Mouse (Mus musculus): ENCODE data around the gene Vps25. TPM values are rescaled to one million over a fixed set of nuclear protein-coding genes. Genes with fewer than 3 reads are reported as not detected.

Vps25 gene
- total and polyA plus RNA-seq, 2 experiments from 2014 or later = 71.7 to 138 TPM

- H3K36me3 ChIP-seq (ENCODE audit: insufficient read depth) = peaks cover 11% of the 10 kb centered on the region
- WGBS = 14% methylated on average over 26 of the region's 26 CpGs
- H3K9me3 ChIP-seq (ENCODE audit: low read length) = no peaks in the 10 kb centered on the region
- TF ChIP-seq CTCF (IDR thresholded peaks at IDR 0.05; ENCODE audit: low read depth) = no peak
- peak overlapping the region; percentile 90 for H3K4me3 ChIP-seq (ENCODE audit: low read depth, low read length)
- H3K27ac ChIP-seq (ENCODE audit: low read depth, low read length) = peak overlapping the region; percentile 69
- ATAC-seq = no peak
- no peaks in the 10 kb centered on the region for H3K27me3 ChIP-seq (ENCODE audit: insufficient read depth, low read length)
- peak overlapping the region; percentile 79 for H3K9ac ChIP-seq
- 0 out of 2 replicates have a peak, but pooled peaks cover 13% of the 10 kb centered on the region for H3K4me1 ChIP-seq (ENCODE audit: insufficient read depth)
- H3K4me2 ChIP-seq (ENCODE audit: low read depth) = peak overlapping the region; percentile 96
- DNase-seq = no peak
These were observed 47.9 kb downstream of the Vps25 start for GRCm38 (mm10) chr11:101301299-101302003.

GRCm38 (mm10) chr11:101302004-101302798 lies 48.7 kb downstream of the Vps25 start, which contains the start of gene Becn1:
Becn1 (minus strand) TSS chr11:101302286.
- Histone ChIP-seq H3K36me3 (ENCODE audit: insufficient read depth) (peaks cover 11% of the 10 kb centered on the region), H3K27ac (ENCODE audit: low read depth, low read length) (peak within 1 kb of the TSS; percentile 69), H3K9ac (peak within 1 kb of the TSS; percentile 79), H3K27me3 (ENCODE audit: insufficient read depth, low read length) (no peaks in the 10 kb centered on the region), H3K9me3 (ENCODE audit: low read length) (no peaks in the 10 kb centered on the region), H3K4me2 (ENCODE audit: low read depth) (peak within 1 kb of the TSS; percentile 96), H3K4me1 (ENCODE audit: insufficient read depth) (0 out of 2 replicates have a peak, but pooled peaks cover 13% of the 10 kb centered on the region), H3K4me3 (ENCODE audit: low read depth, low read length) (peak within 1 kb of the TSS; percentile 90)
- DNase-seq = peak; percentile 95
- ATAC-seq = peak; percentile 99
- peak; percentile 97 for TF ChIP-seq CTCF (IDR thresholded peaks at IDR 0.05; ENCODE audit: low read depth)
- WGBS = 9% methylated on average over 39 of the region's 39 CpGs

GRCm38 (mm10) chr11:101307744-101308143 lies 54.2 kb downstream of the Vps25 start:
- Histone ChIP-seq H3K9me3 (ENCODE audit: low read length) (no peaks in the 10 kb centered on the region), H3K27me3 (ENCODE audit: insufficient read depth, low read length) (no peaks in the 10 kb centered on the region), H3K4me3 (ENCODE audit: low read depth, low read length) (no peak overlapping the region), H3K27ac (ENCODE audit: low read depth, low read length) (no peak overlapping the region), H3K4me2 (ENCODE audit: low read depth) (no peak overlapping the region), H3K36me3 (ENCODE audit: insufficient read depth) (no peaks in the 10 kb centered on the region), H3K9ac (no peak overlapping the region), H3K4me1 (ENCODE audit: insufficient read depth) (no peaks in the 10 kb centered on the region)
- no peak for ATAC-seq
- no peak for TF ChIP-seq CTCF (IDR thresholded peaks at IDR 0.05; ENCODE audit: low read depth)
- 45% methylated on average over 5 of the region's 5 CpGs for WGBS
- no peak for DNase-seq

Other genes with a start within 250 kb of the Vps25 start
- 132 and 179 TPM in 2 replicates for gene Atp6v0a1, start 244.3 kb upstream of the Vps25 start, total RNA-seq (2014; rRNA removed)
- gene Atp6v0a1, start 244.3 kb upstream of the Vps25 start, polyA plus RNA-seq (2015; fragmentation: Nextera tagmentation; extraction: Ambion mirVana) = 121 and 162 TPM in 2 replicates
- gene Naglu, start 183.7 kb upstream of the Vps25 start, total RNA-seq (2014; rRNA removed) = 11.3 and 14.9 TPM in 2 replicates
- gene Naglu, start 183.7 kb upstream of the Vps25 start, polyA plus RNA-seq (2015; fragmentation: Nextera tagmentation; extraction: Ambion mirVana) = 11.6 and 12.6 TPM in 2 replicates
- 0.23 and 0.71 TPM in 2 replicates for gene Hsd17b1, start 175.3 kb upstream of the Vps25 start, total RNA-seq (2014; rRNA removed)
- gene Hsd17b1, start 175.3 kb upstream of the Vps25 start, polyA plus RNA-seq (2015; fragmentation: Nextera tagmentation; extraction: Ambion mirVana) = not detected in 2 replicates
- 39.3 and 40.7 TPM in 2 replicates for gene Coasy, start 171.1 kb upstream of the Vps25 start, total RNA-seq (2014; rRNA removed)
- 39.8 and 40.2 TPM in 2 replicates for gene Coasy, start 171.1 kb upstream of the Vps25 start, polyA plus RNA-seq (2015; fragmentation: Nextera tagmentation; extraction: Ambion mirVana)
- gene Mlx, start 166.4 kb upstream of the Vps25 start, total RNA-seq (2014; rRNA removed) = 68.0 and 76.5 TPM in 2 replicates
- 78.0 and 82.4 TPM in 2 replicates for gene Mlx, start 166.4 kb upstream of the Vps25 start, polyA plus RNA-seq (2015; fragmentation: Nextera tagmentation; extraction: Ambion mirVana)
- 9.5 and 13.8 TPM in 2 replicates for gene Psmc3ip, start 158.3 kb upstream of the Vps25 start, total RNA-seq (2014; rRNA removed)
- gene Psmc3ip, start 158.3 kb upstream of the Vps25 start, polyA plus RNA-seq (2015; fragmentation: Nextera tagmentation; extraction: Ambion mirVana) = 19.2 and 25.7 TPM in 2 replicates
- 53.3 and 59.0 TPM in 2 replicates for gene Retreg3, start 133.8 kb upstream of the Vps25 start, total RNA-seq (2014; rRNA removed)
- 21.0 and 23.2 TPM in 2 replicates for gene Retreg3, start 133.8 kb upstream of the Vps25 start, polyA plus RNA-seq (2015; fragmentation: Nextera tagmentation; extraction: Ambion mirVana)
- gene Tubg1, start 133.8 kb upstream of the Vps25 start, total RNA-seq (2014; rRNA removed) = 35.6 and 43.1 TPM in 2 replicates
- gene Tubg1, start 133.8 kb upstream of the Vps25 start, polyA plus RNA-seq (2015; fragmentation: Nextera tagmentation; extraction: Ambion mirVana) = 64.8 and 66.6 TPM in 2 replicates
- gene Tubg2, start 97.8 kb upstream of the Vps25 start, total RNA-seq (2014; rRNA removed) = 23.2 and 28.6 TPM in 2 replicates
- 59.9 and 69.7 TPM in 2 replicates for gene Tubg2, start 97.8 kb upstream of the Vps25 start, polyA plus RNA-seq (2015; fragmentation: Nextera tagmentation; extraction: Ambion mirVana)
- 3.0 and 3.5 TPM in 2 replicates for gene Cntnap1, start 83.2 kb upstream of the Vps25 start, total RNA-seq (2014; rRNA removed)
- 0.35 and 1.1 TPM in 2 replicates for gene Cntnap1, start 83.2 kb upstream of the Vps25 start, polyA plus RNA-seq (2015; fragmentation: Nextera tagmentation; extraction: Ambion mirVana)
- gene Plekhh3, start 82.4 kb upstream of the Vps25 start, total RNA-seq (2014; rRNA removed) = 9.2 and 10.2 TPM in 2 replicates
- gene Plekhh3, start 82.4 kb upstream of the Vps25 start, polyA plus RNA-seq (2015; fragmentation: Nextera tagmentation; extraction: Ambion mirVana) = 4.9 and 5.3 TPM in 2 replicates
- 0.23 and 0.52 TPM in 2 replicates for gene Ccr10, start 78.3 kb upstream of the Vps25 start, total RNA-seq (2014; rRNA removed)
- 0.15 and 0.24 TPM in 2 replicates for gene Ccr10, start 78.3 kb upstream of the Vps25 start, polyA plus RNA-seq (2015; fragmentation: Nextera tagmentation; extraction: Ambion mirVana)
- gene Ezh1, start 27.2 kb upstream of the Vps25 start, total RNA-seq (2014; rRNA removed) = 25.6 and 27.7 TPM in 2 replicates
- 18.8 and 22.5 TPM in 2 replicates for gene Ezh1, start 27.2 kb upstream of the Vps25 start, polyA plus RNA-seq (2015; fragmentation: Nextera tagmentation; extraction: Ambion mirVana)
- gene Ramp2, start 7.7 kb upstream of the Vps25 start, total RNA-seq (2014; rRNA removed) = 42.9 and 46.0 TPM in 2 replicates
- 93.4 and 102 TPM in 2 replicates for gene Ramp2, start 7.7 kb upstream of the Vps25 start, polyA plus RNA-seq (2015; fragmentation: Nextera tagmentation; extraction: Ambion mirVana)
- 3.2 and 5.4 TPM in 2 replicates for gene Wnk4, start 6.9 kb downstream of the Vps25 start, total RNA-seq (2014; rRNA removed)
- 7.8 and 9.1 TPM in 2 replicates for gene Wnk4, start 6.9 kb downstream of the Vps25 start, polyA plus RNA-seq (2015; fragmentation: Nextera tagmentation; extraction: Ambion mirVana)
- gene Cntd1, start 25.3 kb downstream of the Vps25 start, total RNA-seq (2014; rRNA removed) = 0.10 and 0.15 TPM in 2 replicates
- 0.36 and 0.61 TPM in 2 replicates for gene Cntd1, start 25.3 kb downstream of the Vps25 start, polyA plus RNA-seq (2015; fragmentation: Nextera tagmentation; extraction: Ambion mirVana)
- gene Coa3, start 25.4 kb downstream of the Vps25 start, total RNA-seq (2014; rRNA removed) = 110 and 140 TPM in 2 replicates
- 208 and 233 TPM in 2 replicates for gene Coa3, start 25.4 kb downstream of the Vps25 start, polyA plus RNA-seq (2015; fragmentation: Nextera tagmentation; extraction: Ambion mirVana)
- gene Becn1, start 48.6 kb downstream of the Vps25 start, total RNA-seq (2014; rRNA removed) = 107 and 177 TPM in 2 replicates
- gene Becn1, start 48.6 kb downstream of the Vps25 start, polyA plus RNA-seq (2015; fragmentation: Nextera tagmentation; extraction: Ambion mirVana) = 133 and 145 TPM in 2 replicates
- 70.7 and 80.9 TPM in 2 replicates for gene Psme3, start 62.5 kb downstream of the Vps25 start, total RNA-seq (2014; rRNA removed)
- 78.2 and 88.0 TPM in 2 replicates for gene Psme3, start 62.5 kb downstream of the Vps25 start, polyA plus RNA-seq (2015; fragmentation: Nextera tagmentation; extraction: Ambion mirVana)
- gene Aoc2, start 71.4 kb downstream of the Vps25 start, total RNA-seq (2014; rRNA removed) = 2.7 and 4.4 TPM in 2 replicates
- gene Aoc2, start 71.4 kb downstream of the Vps25 start, polyA plus RNA-seq (2015; fragmentation: Nextera tagmentation; extraction: Ambion mirVana) = 0.42 and 0.87 TPM in 2 replicates
- 0.31 and 0.43 TPM in 2 replicates for gene Aoc3, start 76.9 kb downstream of the Vps25 start, total RNA-seq (2014; rRNA removed)
- 0.05 and 0.08 TPM in 2 replicates for gene Aoc3, start 76.9 kb downstream of the Vps25 start, polyA plus RNA-seq (2015; fragmentation: Nextera tagmentation; extraction: Ambion mirVana)
- gene G6pc, start 113.9 kb downstream of the Vps25 start, total RNA-seq (2014; rRNA removed) = not detected in 2 replicates
- not detected in 2 replicates for gene G6pc, start 113.9 kb downstream of the Vps25 start, polyA plus RNA-seq (2015; fragmentation: Nextera tagmentation; extraction: Ambion mirVana)
- 87.8 and 89.8 TPM in 2 replicates for gene Aarsd1, start 163.9 kb downstream of the Vps25 start, total RNA-seq (2014; rRNA removed)
- gene Aarsd1, start 163.9 kb downstream of the Vps25 start, polyA plus RNA-seq (2015; fragmentation: Nextera tagmentation; extraction: Ambion mirVana) = 90.9 and 101 TPM in 2 replicates
- 1.0 and 5.7 TPM in 2 replicates for gene Gm27029, start 171.1 kb downstream of the Vps25 start, total RNA-seq (2014; rRNA removed)
- gene Gm27029, start 171.1 kb downstream of the Vps25 start, polyA plus RNA-seq (2015; fragmentation: Nextera tagmentation; extraction: Ambion mirVana) = 5.1 and 6.2 TPM in 2 replicates
- 10.9 and 12.6 TPM in 2 replicates for gene Rundc1, start 171.4 kb downstream of the Vps25 start, total RNA-seq (2014; rRNA removed)
- gene Rundc1, start 171.4 kb downstream of the Vps25 start, polyA plus RNA-seq (2015; fragmentation: Nextera tagmentation; extraction: Ambion mirVana) = 18.9 and 24.4 TPM in 2 replicates
- gene Ptges3l, start 171.6 kb downstream of the Vps25 start, total RNA-seq (2014; rRNA removed) = 0.62 and 1.8 TPM in 2 replicates
- 1.2 and 2.4 TPM in 2 replicates for gene Ptges3l, start 171.6 kb downstream of the Vps25 start, polyA plus RNA-seq (2015; fragmentation: Nextera tagmentation; extraction: Ambion mirVana)
- gene Rpl27, start 188.6 kb downstream of the Vps25 start, total RNA-seq (2014; rRNA removed) = 785 and 1,503 TPM in 2 replicates
- 274 and 348 TPM in 2 replicates for gene Rpl27, start 188.6 kb downstream of the Vps25 start, polyA plus RNA-seq (2015; fragmentation: Nextera tagmentation; extraction: Ambion mirVana)
- 3.2 and 5.2 TPM in 2 replicates for gene Ifi35, start 194.7 kb downstream of the Vps25 start, total RNA-seq (2014; rRNA removed)
- gene Ifi35, start 194.7 kb downstream of the Vps25 start, polyA plus RNA-seq (2015; fragmentation: Nextera tagmentation; extraction: Ambion mirVana) = 3.8 and 5.1 TPM in 2 replicates
- gene Rnd2, start 211.3 kb downstream of the Vps25 start, total RNA-seq (2014; rRNA removed) = 61.9 and 71.4 TPM in 2 replicates
- gene Rnd2, start 211.3 kb downstream of the Vps25 start, polyA plus RNA-seq (2015; fragmentation: Nextera tagmentation; extraction: Ambion mirVana) = 88.1 and 96.6 TPM in 2 replicates
- gene Vat1, start 212.5 kb downstream of the Vps25 start, total RNA-seq (2014; rRNA removed) = 131 and 174 TPM in 2 replicates
- 73.3 and 92.7 TPM in 2 replicates for gene Vat1, start 212.5 kb downstream of the Vps25 start, polyA plus RNA-seq (2015; fragmentation: Nextera tagmentation; extraction: Ambion mirVana)

Measured in forebrain, postnatal 0 days (tissue).